Mouse (Mus musculus): Measurements from ENCODE around the gene Kcnq1. TPM values are rescaled to one million over a fixed set of nuclear protein-coding genes. Genes with fewer than 3 reads are reported as not detected.

Gene Kcnq1
- polyA plus RNA-seq, 1 experiment from 2014 or later: 0.48 TPM

- Histone ChIP-seq H3K9ac (no peak overlapping the region), H3K27me3 (0 out of 2 replicates have a peak, but pooled peaks cover 7% of the 10 kb centered on the region), H3K27ac (no peak overlapping the region), H3K36me3 (ENCODE audit: poor library complexity, severe bottlenecking) (no peaks in the 10 kb centered on the region), H3K4me2 (no peak overlapping the region), H3K9me3 (replicated peaks) (no peaks in the 10 kb centered on the region), H3K4me1 (no peaks in the 10 kb centered on the region), H3K4me3 (no peak overlapping the region)
- no peak for ATAC-seq
- 84% methylated on average over 5 of the region's 5 CpGs for WGBS
Observed at GRCm38 (mm10) chr7:143147015-143147414, 40.9 kb downstream of the Kcnq1 start.

DNA sequence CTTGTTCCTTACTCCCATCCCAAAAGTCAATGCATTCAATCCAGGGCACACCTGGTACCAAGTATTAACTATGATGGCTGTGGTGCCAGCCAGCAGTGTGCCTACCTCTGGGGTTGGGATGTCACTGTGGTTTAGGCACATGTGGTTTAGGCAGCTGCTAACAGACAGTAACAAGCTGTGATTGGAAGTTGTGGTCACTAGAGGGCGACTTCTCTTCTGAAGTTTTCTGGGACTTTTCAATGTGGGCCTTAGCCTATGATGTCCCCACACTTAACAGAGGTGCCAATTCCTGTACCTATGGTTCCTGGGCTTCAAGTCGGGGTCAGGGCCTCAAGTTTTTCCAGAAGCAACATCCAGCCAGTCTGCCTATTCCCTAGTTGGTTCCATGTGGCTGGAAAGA lies 45.0 kb downstream of the Kcnq1 start:
- peaks cover 27% of the 10 kb centered on the region for H3K27me3 ChIP-seq
- WGBS: 12% methylated on average over 2 of the region's 2 CpGs
- H3K4me3 ChIP-seq: no peak overlapping the region
- H3K4me2 ChIP-seq: no peak overlapping the region
- no peak for ATAC-seq
- H3K9me3 ChIP-seq (replicated peaks): no peaks in the 10 kb centered on the region
- peaks cover 20% of the 10 kb centered on the region for H3K4me1 ChIP-seq
- no peak overlapping the region for H3K27ac ChIP-seq
- H3K36me3 ChIP-seq (ENCODE audit: poor library complexity, severe bottlenecking): no peaks in the 10 kb centered on the region
- H3K9ac ChIP-seq: no peak overlapping the region

DNA sequence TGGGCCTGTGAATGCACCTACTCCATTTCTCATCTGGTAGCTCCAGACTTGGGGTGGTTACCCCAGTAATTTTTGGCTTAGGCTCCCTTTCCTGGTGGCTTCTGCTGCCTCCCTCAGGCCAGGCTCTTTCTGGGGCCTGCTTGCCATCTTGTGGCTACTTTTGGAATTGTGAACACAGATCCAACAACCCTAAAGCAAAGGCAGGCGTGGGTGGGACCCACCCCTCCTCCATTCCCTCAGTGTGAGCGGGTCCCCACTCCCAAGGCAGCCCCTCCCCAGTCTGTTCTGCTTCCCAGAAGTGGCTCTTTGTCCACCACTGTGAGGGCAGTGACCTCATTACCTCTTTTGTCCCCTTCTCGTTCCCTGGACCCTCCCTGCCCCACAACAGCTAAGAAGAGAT lies 46.2 kb downstream of the Kcnq1 start:
- 8% methylated on average over 3 of the region's 3 CpGs for WGBS
- Histone ChIP-seq H3K4me2 (no peak overlapping the region), H3K27ac (no peak overlapping the region), H3K4me3 (no peak overlapping the region), H3K9me3 (replicated peaks) (no peaks in the 10 kb centered on the region), H3K27me3 (peaks cover 33% of the 10 kb centered on the region), H3K36me3 (ENCODE audit: poor library complexity, severe bottlenecking) (no peaks in the 10 kb centered on the region), H3K9ac (no peak overlapping the region), H3K4me1 (peaks cover 20% of the 10 kb centered on the region)
- no peak for ATAC-seq

DNA sequence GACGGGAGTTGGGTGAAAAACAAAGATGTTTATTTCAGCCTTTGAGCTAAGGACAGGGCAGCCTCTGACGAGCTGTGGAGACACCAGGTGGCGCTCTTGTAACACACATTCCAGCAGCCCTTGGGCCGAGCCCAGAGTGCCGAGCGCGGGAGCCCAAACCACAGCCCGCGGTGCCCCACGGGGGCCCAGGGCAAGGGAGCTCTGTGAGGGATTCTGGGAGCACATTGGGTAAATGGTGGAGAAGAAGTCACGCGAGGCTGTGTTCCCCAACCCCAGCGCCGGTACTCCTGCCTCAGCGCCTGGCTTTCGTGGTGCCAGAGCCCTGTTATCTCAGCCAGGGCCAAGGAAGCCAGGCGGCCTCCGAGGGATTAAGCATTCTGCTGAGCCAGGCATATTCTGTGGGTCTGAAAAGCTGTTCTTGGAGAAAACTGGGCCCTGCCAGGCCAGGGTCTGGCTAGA lies 47.8 kb downstream of the Kcnq1 start:
- ATAC-seq: peak; percentile 92
- Histone ChIP-seq H3K9ac (peak overlapping the region; percentile 56), H3K4me3 (peak overlapping the region; percentile 34), H3K9me3 (replicated peaks) (no peaks in the 10 kb centered on the region), H3K27ac (no peak overlapping the region), H3K4me1 (peaks cover 21% of the 10 kb centered on the region), H3K27me3 (peaks cover 42% of the 10 kb centered on the region), H3K36me3 (ENCODE audit: poor library complexity, severe bottlenecking) (no peaks in the 10 kb centered on the region), H3K4me2 (peak overlapping the region; percentile 67)
- 2% methylated on average over 18 of the region's 18 CpGs for WGBS

DNA sequence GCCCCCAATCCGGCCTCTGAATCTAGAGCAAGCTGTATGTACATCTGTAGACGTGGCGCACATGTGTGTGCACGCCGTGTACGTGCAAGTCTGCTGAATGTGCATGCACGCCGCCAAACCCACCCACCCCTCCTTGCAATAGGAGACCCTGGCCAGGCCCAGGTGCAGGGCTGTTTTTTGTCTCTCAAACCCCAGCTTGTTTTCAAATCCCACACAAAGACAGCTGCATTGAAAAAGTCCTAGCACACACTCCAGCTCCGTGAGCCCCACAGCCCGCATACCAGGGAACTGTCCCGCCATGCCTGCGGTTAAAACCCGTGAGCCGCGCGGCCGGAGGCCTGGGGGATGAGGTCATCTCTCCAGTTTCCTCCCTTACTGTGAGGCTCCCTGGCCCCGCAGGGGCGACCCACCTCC lies 48.3 kb downstream of the Kcnq1 start:
- WGBS: 16% methylated on average over 19 of the region's 19 CpGs
- Histone ChIP-seq H3K27me3 (peaks cover 42% of the 10 kb centered on the region), H3K27ac (no peak overlapping the region), H3K9me3 (replicated peaks) (no peaks in the 10 kb centered on the region), H3K4me3 (no peak overlapping the region), H3K4me2 (peak overlapping the region; percentile 67), H3K9ac (peak overlapping the region; percentile 56; the same call in 1 of the 2 replicates), H3K36me3 (ENCODE audit: poor library complexity, severe bottlenecking) (no peaks in the 10 kb centered on the region), H3K4me1 (peaks cover 26% of the 10 kb centered on the region)
- peak; percentile 36 for ATAC-seq

DNA sequence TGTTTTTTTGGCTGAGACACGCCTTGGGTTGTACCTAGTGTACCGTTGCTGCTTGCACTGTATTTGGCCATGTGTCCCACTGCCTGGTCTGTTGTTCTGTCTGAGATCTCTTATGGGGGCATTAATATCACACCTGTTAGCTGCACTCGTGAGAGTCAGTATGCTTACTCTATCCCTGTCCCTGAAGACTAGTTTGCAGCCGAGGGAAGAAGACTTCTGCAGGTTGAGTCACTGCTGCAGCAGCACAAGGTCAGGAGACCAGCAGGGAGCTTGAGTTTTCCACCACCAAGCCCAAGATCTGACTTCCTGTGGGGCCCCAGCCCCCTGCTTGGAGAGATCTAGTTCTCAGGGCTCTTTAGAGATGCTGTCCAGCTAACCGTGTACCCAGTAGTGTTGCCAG lies 49.1 kb downstream of the Kcnq1 start:
- peaks cover 34% of the 10 kb centered on the region for H3K4me1 ChIP-seq
- 57% methylated on average over 5 of the region's 5 CpGs for WGBS
- ATAC-seq: no peak

DNA sequence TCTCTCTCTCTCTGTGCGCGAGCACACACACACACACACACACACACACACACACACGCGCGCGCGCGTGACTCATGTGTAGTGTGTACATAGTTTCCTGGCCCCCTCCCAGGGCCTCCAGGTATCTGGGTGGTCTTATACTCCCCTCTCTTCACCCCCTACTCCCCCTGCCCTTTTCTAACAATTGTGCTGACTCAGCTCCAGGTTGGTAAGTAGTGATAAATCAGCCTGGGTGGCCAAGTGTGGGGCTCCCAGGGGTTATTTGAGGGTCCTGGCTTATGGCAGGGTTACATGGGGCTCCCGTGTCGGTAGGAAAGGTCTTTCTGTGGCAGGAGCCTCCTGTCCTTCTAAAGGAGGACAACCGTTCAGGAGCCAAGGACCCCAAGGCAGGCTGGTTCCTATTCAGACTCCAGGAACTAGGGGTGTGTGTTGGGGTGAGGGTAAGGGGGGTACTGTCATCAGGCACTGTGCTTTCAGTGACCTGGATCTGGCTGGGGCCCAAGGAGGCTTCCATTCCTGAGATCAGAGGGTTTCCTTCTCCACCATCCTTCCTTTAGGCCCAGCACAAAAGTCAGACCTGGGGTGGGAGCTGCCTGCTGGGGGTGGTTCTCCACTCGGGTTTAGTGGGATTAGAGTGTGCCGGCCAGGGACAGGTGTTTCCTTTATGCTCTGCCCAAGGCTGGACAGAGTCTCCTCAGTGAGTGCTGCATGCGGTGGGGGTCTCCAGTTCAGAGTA lies 52.7 kb downstream of the Kcnq1 start:
- Histone ChIP-seq H3K27ac (no peak overlapping the region), H3K4me2 (no peak overlapping the region), H3K9me3 (replicated peaks) (no peaks in the 10 kb centered on the region), H3K9ac (no peak overlapping the region), H3K4me1 (peaks cover 29% of the 10 kb centered on the region), H3K36me3 (ENCODE audit: poor library complexity, severe bottlenecking) (no peaks in the 10 kb centered on the region), H3K4me3 (no peak overlapping the region), H3K27me3 (peaks cover 29% of the 10 kb centered on the region)
- ATAC-seq: no peak
- WGBS: 76% methylated on average over 14 of the region's 14 CpGs

More for the DNA sequence above, 49.1 kb downstream of the Kcnq1 start:
- H3K27ac ChIP-seq: no peak overlapping the region
- no peak overlapping the region for H3K4me2 ChIP-seq
- peaks cover 42% of the 10 kb centered on the region for H3K27me3 ChIP-seq
- no peaks in the 10 kb centered on the region for H3K36me3 ChIP-seq (ENCODE audit: poor library complexity, severe bottlenecking)
- no peak overlapping the region for H3K4me3 ChIP-seq
- H3K9ac ChIP-seq: no peak overlapping the region
- H3K9me3 ChIP-seq (replicated peaks): no peaks in the 10 kb centered on the region

- Histone ChIP-seq H3K27ac (no peak overlapping the region), H3K27me3 (peaks cover 29% of the 10 kb centered on the region), H3K36me3 (ENCODE audit: poor library complexity, severe bottlenecking) (no peaks in the 10 kb centered on the region), H3K4me2 (no peak overlapping the region), H3K9ac (no peak overlapping the region), H3K9me3 (replicated peaks) (no peaks in the 10 kb centered on the region), H3K4me1 (peaks cover 23% of the 10 kb centered on the region), H3K4me3 (no peak overlapping the region)
- 48% methylated on average over 11 of the region's 11 CpGs for WGBS
- no peak for ATAC-seq
Observed at GRCm38 (mm10) chr7:143159446-143159845, 53.3 kb downstream of the Kcnq1 start.

DNA sequence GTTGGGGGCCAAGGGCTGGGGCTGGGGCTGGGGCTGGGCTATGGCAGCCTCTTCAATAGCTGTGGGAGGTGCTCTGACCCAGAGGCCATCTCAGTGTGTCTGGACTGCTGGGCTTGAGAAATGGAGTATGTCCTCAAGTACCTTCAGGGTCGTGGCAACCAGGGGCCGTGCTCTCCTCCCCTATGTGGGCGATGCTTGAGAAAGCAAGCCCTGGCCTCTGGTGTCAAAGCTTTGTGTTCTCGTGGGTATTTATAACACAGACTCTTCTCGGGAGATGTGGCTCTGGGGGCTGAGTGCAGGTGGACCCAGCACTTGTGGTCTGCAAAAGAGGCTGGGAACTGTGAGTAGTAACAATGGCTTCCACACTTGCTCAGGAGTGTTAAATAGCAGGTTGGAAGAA lies 53.9 kb downstream of the Kcnq1 start:
- Histone ChIP-seq H3K36me3 (ENCODE audit: poor library complexity, severe bottlenecking) (no peaks in the 10 kb centered on the region), H3K4me3 (no peak overlapping the region), H3K4me1 (peaks cover 17% of the 10 kb centered on the region), H3K4me2 (no peak overlapping the region), H3K9ac (no peak overlapping the region), H3K9me3 (replicated peaks) (no peaks in the 10 kb centered on the region), H3K27me3 (peaks cover 22% of the 10 kb centered on the region), H3K27ac (no peak overlapping the region)
- 58% methylated on average over 5 of the region's 5 CpGs for WGBS
- no peak for ATAC-seq

DNA sequence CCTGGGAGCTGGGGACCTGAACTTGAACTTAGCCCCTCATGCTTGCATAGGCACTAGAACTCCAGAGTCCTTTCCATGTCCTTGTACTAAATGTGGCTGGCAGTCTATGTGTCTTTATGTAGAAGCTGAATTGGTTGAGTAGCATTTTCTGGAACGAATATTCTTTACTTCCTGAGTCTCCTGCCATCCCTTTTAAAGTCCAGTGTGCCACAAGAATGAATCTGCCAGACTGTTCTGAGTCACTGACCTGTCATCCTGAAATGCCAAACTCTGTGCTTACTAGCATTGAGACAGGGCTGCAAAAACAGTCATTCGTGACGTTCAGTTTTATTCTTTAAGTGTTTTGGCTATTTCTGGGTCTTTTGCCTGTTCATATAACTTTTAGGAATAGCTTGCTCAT lies 55.9 kb downstream of the Kcnq1 start:
- H3K27me3 ChIP-seq: peaks cover 8% of the 10 kb centered on the region; the same call in 1 of the 2 replicates
- H3K4me3 ChIP-seq: no peak overlapping the region
- no peaks in the 10 kb centered on the region for H3K9me3 ChIP-seq (replicated peaks)
- H3K4me1 ChIP-seq: peaks cover 15% of the 10 kb centered on the region
- no peak overlapping the region for H3K27ac ChIP-seq
- H3K36me3 ChIP-seq (ENCODE audit: poor library complexity, severe bottlenecking): no peaks in the 10 kb centered on the region
- no peak overlapping the region for H3K4me2 ChIP-seq
- no peak for ATAC-seq
- 76% methylated on average over 3 of the region's 3 CpGs for WGBS
- H3K9ac ChIP-seq: no peak overlapping the region

- no peak overlapping the region for H3K27ac ChIP-seq
- no peaks in the 10 kb centered on the region for H3K9me3 ChIP-seq (replicated peaks)
- no peak overlapping the region for H3K4me3 ChIP-seq
- peaks cover 13% of the 10 kb centered on the region for H3K4me1 ChIP-seq
- no peak for ATAC-seq
- no peaks in the 10 kb centered on the region; the same call in 1 of the 2 replicates for H3K27me3 ChIP-seq
- H3K4me2 ChIP-seq: no peak overlapping the region
- H3K9ac ChIP-seq: no peak overlapping the region
- no peaks in the 10 kb centered on the region for H3K36me3 ChIP-seq (ENCODE audit: poor library complexity, severe bottlenecking)
Observed at GRCm38 (mm10) chr7:143164074-143164473, 57.9 kb downstream of the Kcnq1 start.

- no peak for ATAC-seq
- Histone ChIP-seq H3K9ac (no peak overlapping the region), H3K9me3 (replicated peaks) (no peaks in the 10 kb centered on the region), H3K4me1 (no peaks in the 10 kb centered on the region), H3K27me3 (no peaks in the 10 kb centered on the region; the same call in 1 of the 2 replicates), H3K4me3 (no peak overlapping the region), H3K4me2 (no peak overlapping the region), H3K27ac (no peak overlapping the region), H3K36me3 (ENCODE audit: poor library complexity, severe bottlenecking) (no peaks in the 10 kb centered on the region)
- 82% methylated on average over 7 of the region's 7 CpGs for WGBS
Observed at GRCm38 (mm10) chr7:143165687-143166265, 59.6 kb downstream of the Kcnq1 start.
